Mouse (Mus musculus): ENCODE measurements around the gene Slc39a10.
"Not testable (repeated sequence)": the region's sequence is repeated elsewhere in the genome, so short reads cannot be mapped to it uniquely, and the experiment has no call there.

DNA sequence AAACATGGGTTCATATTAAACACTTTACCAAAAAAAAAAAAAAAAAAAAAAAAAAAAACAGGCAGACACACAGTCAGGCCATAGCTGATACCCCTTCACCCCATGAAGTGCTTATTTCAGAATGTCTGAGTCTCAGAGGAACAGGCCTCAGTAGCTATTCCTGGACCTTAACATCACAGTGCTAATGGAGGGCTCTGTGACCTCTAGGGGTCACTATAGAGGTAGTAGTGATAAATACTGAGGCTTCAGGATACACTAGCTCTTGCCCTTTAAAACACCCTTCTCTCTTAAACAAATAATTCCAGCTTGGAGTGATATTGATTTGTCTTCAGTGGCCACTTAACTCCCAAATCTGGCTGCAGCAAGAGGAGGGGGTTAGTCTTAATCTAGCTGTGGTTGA lies 123.3 kb downstream of the Slc39a10 start:
- TF ChIP-seq HCFC1 (IDR thresholded peaks at IDR 0.05; ENCODE audit: borderline replicate concordance, insufficient read depth, low read length); ZNF384 (IDR thresholded peaks at IDR 0.05; ENCODE audit: low read depth, low read length): not testable (repeated sequence)
